Mouse (Mus musculus) intestine, postnatal 0 days (tissue): Measurements from ENCODE around the gene Nynrin. TPM values are rescaled to one million over a fixed set of nuclear protein-coding genes. Genes with fewer than 3 reads are reported as not detected.

Source experiments
- ATAC-seq: fragments of 200-750 bp; cut with Nextera tagmentation; 2 replicates; pipeline ENCODE4 v1.8.0; 2017; ENCODE audit warnings: mild to moderate bottlenecking, moderate TSS enrichment, moderate library complexity
- H3K27ac ChIP-seq: fragments of 300-500 bp; sonication (generic); 2 replicates; pipeline ENCODE4 v1.5.1; 2014; ENCODE audit warnings: mild to moderate bottlenecking, low read depth, low read length, moderate library complexity
- H3K27me3 ChIP-seq: fragments of 300-500 bp; sonication (generic); replicated peaks from 2 replicates; pipeline ENCODE4 v1.6.1; 2014; ENCODE audit warnings: low read length, mixed read lengths; ENCODE audit not compliant: control insufficient read depth, insufficient read depth
- H3K36me3 ChIP-seq: fragments of 300-500 bp; sonication (generic); 2 replicates; pipeline ENCODE4 v1.6.1; 2014; ENCODE audit warnings: mild to moderate bottlenecking, moderate library complexity; ENCODE audit not compliant: control insufficient read depth, insufficient read depth
- H3K4me1 ChIP-seq: fragments of 300-500 bp; sonication (generic); replicated peaks from 2 replicates; pipeline ENCODE4 v1.6.1; 2014; ENCODE audit warnings: antibody characterized with exemption, low read length, mixed read lengths; ENCODE audit not compliant: control insufficient read depth, insufficient read depth
- H3K4me2 ChIP-seq: fragments of 300-500 bp; sonication (generic); replicated peaks from 2 replicates; pipeline ENCODE4 v1.6.1; 2014; ENCODE audit warnings: low read depth, mild to moderate bottlenecking, moderate library complexity
- H3K4me3 ChIP-seq: fragments of 300-500 bp; sonication (generic); 2 replicates; pipeline ENCODE4 v1.5.1; 2014; ENCODE audit warnings: low read depth, low read length
- H3K9ac ChIP-seq: fragments of 300-500 bp; sonication (generic); 2 replicates; pipeline ENCODE4 v1.6.1; 2014; ENCODE audit warnings: mild to moderate bottlenecking, low read depth, low read length
- H3K9me3 ChIP-seq: fragments of 300-500 bp; sonication (generic); 2 replicates; pipeline ENCODE4 v1.6.1; 2016; ENCODE audit warnings: mixed run types; ENCODE audit not compliant: control insufficient read depth
- CTCF ChIP-seq: sonication (generic); IDR thresholded peaks from 2 replicates; pipeline ENCODE4 v1.5.1; 2016; ENCODE audit warnings: low read depth, mild to moderate bottlenecking, control low read depth, antibody characterized with exemption, moderate library complexity
- whole genome bisulfite sequencing: fragments of 180-500 bp; shearing (Covaris S2); extraction: QIAGEN DNeasy Blood & Tissue Kit; methylation state at CpG from one replicate; pipeline ENCODE4 v1.1.7; 2014; 5-methylcytosine and 5-hydroxymethylcytosine counted together
- polyA plus RNA-seq: library from polyadenylated mRNA; unstranded; fragments of >200 nt; fragmentation: Nextera tagmentation; extraction: Ambion mirVana; gene quantifications from 2 replicates; pipeline ENCODE4 v1.2.1, GENCODE M21; 2015

The Nynrin gene
- polyA plus RNA-seq, 1 experiment from 2014 or later = 2.2 TPM

DNA sequence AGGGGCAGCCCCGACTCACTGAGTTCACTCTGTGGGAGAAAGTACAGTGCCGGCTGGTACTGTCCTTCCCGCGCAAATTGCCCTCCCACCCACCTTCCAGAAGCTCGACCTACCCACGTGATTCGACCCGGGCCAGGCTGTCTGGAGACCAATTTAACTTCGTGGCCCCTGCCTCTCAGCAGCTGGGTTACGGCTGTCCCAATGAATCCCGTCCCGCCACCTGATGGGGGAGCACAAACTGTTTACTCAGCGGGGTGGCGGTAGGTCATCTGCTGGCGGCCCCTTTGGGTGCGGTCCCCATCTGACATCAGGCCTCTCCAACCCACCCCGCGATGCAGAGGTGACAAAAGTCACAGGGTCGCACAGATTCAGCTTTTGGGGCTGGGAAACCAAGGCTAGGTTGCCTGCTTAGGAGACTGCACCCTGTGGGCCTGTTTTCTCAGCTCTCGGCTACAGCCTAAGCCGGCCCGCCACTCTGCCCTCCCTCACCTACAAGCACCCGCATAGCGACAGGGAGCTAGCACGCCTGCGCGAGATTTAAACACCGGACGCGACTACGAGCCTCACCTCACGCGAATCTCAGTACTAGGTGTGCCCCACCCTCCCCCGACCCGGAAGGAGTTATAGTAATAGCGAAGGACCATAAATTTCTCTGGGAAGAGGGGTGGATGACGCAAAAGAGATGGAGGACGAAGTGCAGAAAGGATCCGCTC is 46.0 kb downstream of the Nynrin start, which contains the start of gene Sdr39u1:
Gene Sdr39u1, minus strand, starts transcription at position 593 of the 713 bp plus-strand sequence.
- peak; percentile 91 for ATAC-seq
- under 1% methylated on average over 39 of the region's 39 CpGs for WGBS
- H3K9ac ChIP-seq = peak within 1 kb of the TSS; percentile 75

DNA sequence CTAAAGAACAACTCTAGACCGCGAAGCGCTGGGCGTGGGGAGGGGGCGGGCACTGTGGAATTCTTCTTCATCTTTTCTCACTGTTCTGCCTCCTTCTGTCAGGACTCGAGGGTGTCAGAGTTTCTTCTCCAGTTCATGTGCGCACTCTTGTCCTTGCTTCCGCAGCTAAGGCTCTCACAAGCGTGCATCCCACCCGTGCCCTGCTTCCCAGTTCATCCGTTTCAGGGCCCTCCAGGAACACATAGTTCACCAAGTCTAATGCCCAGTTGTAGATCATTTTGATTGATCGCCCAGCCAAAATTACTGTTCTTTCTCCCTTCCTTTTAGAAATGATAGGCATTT is 46.6 kb downstream of the Nynrin start:
- WGBS = 5% methylated on average over 12 of the region's 12 CpGs
- ATAC-seq = peak; percentile 1; the same call in 1 of the 2 replicates

More for the DNA sequence above, 46.0 kb downstream of the Nynrin start, which contains the start of gene Sdr39u1:
- peak; percentile 13; the same call in 1 of the 2 replicates for TF ChIP-seq CTCF
- Histone ChIP-seq H3K36me3 (peaks cover 28% of the 10 kb centered on the region), H3K4me2 (peak within 1 kb of the TSS; percentile 92), H3K27ac (peak within 1 kb of the TSS; percentile 84), H3K4me3 (peak within 1 kb of the TSS; percentile 53), H3K9me3 (no peaks in the 10 kb centered on the region), H3K27me3 (no peaks in the 10 kb centered on the region), H3K4me1 (peaks cover 4% of the 10 kb centered on the region)

GRCm38 (mm10) chr14:55905518-55905917 is 51.7 kb downstream of the Nynrin start:
- Histone ChIP-seq H3K9ac (no peak overlapping the region), H3K27me3 (no peaks in the 10 kb centered on the region), H3K36me3 (no peaks in the 10 kb centered on the region), H3K4me3 (no peak overlapping the region), H3K4me2 (no peak overlapping the region), H3K4me1 (peaks cover 2% of the 10 kb centered on the region), H3K27ac (no peak overlapping the region), H3K9me3 (no peaks in the 10 kb centered on the region)
- TF ChIP-seq CTCF = peak; percentile 61
- 11% methylated on average over 1 of the region's 1 CpGs for WGBS
- no peak for ATAC-seq

More for the DNA sequence above, 46.6 kb downstream of the Nynrin start:
- Histone ChIP-seq H3K9me3 (no peaks in the 10 kb centered on the region), H3K27ac (peak overlapping the region; percentile 84), H3K27me3 (no peaks in the 10 kb centered on the region), H3K36me3 (peaks cover 22% of the 10 kb centered on the region; the same call in 1 of the 2 replicates), H3K4me3 (peak overlapping the region; percentile 53), H3K9ac (peak overlapping the region; percentile 75; the same call in 1 of the 2 replicates), H3K4me1 (peaks cover 4% of the 10 kb centered on the region), H3K4me2 (peak overlapping the region; percentile 92)
- no peak for TF ChIP-seq CTCF

DNA sequence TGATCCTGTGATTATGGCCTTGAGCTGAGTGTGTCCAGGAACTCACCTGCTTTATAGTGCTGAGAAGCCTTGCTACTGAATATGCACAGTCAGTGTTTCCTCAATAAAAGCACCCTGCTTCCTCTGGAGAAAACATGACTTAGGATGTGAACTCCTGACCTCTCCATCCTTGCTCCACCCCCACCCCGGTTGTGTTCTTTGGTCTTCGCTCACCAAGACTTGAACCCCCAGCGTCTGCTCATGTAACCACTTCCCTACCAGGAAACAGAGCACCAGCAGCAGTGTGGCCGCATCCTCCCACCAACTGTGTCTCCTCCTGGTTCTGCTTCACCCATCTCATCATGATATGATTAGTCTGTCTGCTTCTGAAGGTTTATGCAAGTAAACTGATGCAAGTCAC is 59.6 kb downstream of the Nynrin start:
- H3K9me3 ChIP-seq = no peaks in the 10 kb centered on the region

GRCm38 (mm10) chr14:55918240-55919082 is 64.7 kb downstream of the Nynrin start:
- H3K36me3 ChIP-seq = no peaks in the 10 kb centered on the region
- 16% methylated on average over 14 of the region's 14 CpGs for WGBS
- no peak overlapping the region for H3K27ac ChIP-seq
- TF ChIP-seq CTCF = peak; percentile 95
- no peaks in the 10 kb centered on the region for H3K27me3 ChIP-seq
- ATAC-seq = peak; percentile 66
- no peak overlapping the region for H3K4me2 ChIP-seq
- H3K9ac ChIP-seq = no peak overlapping the region
- H3K4me3 ChIP-seq = no peak overlapping the region
- H3K4me1 ChIP-seq = no peaks in the 10 kb centered on the region
- no peaks in the 10 kb centered on the region for H3K9me3 ChIP-seq

More for the DNA sequence above, 59.6 kb downstream of the Nynrin start:
- no peaks in the 10 kb centered on the region for H3K4me1 ChIP-seq
- ATAC-seq = no peak
- no peaks in the 10 kb centered on the region for H3K36me3 ChIP-seq
- H3K27me3 ChIP-seq = no peaks in the 10 kb centered on the region
- H3K4me2 ChIP-seq = no peak overlapping the region
- H3K27ac ChIP-seq = no peak overlapping the region
- H3K4me3 ChIP-seq = no peak overlapping the region
- TF ChIP-seq CTCF = no peak
- H3K9ac ChIP-seq = no peak overlapping the region
- WGBS = 40% methylated on average over 4 of the region's 4 CpGs
